Mouse (Mus musculus) hindbrain, embryonic 16.5 days (tissue): ENCODE measurements at regions not wholly inside any gene's neighbourhood (a gene's known extent, or its start where the extent isn't known, plus 50 kb on each side); places are given as distances from the start of the nearest gene placed in this dataset.

ENCODE experiments used
- ATAC-seq: fragments of 200-750 bp; cut with Nextera tagmentation; 2 replicates; pipeline ENCODE4 v1.8.0; 2017; ENCODE audit warnings: moderate TSS enrichment, moderate library complexity
- H3K27ac ChIP-seq: fragments of 300-500 bp; sonication (generic); 2 replicates; pipeline ENCODE4 v1.5.1; 2014; ENCODE audit warnings: low read depth, mild to moderate bottlenecking, control low read depth, low read length, moderate library complexity
- H3K27me3 ChIP-seq: fragments of 300-500 bp; sonication (generic); replicated peaks from 2 replicates; pipeline ENCODE4 v1.6.1; 2014; ENCODE audit warnings: low read length; ENCODE audit not compliant: control insufficient read depth, insufficient read depth
- H3K36me3 ChIP-seq: fragments of 300-500 bp; sonication (generic); 2 replicates; pipeline ENCODE4 v1.6.1; 2014; ENCODE audit warnings: mild to moderate bottlenecking, low read length, moderate library complexity, mixed read lengths; ENCODE audit not compliant: control insufficient read depth, insufficient read depth
- H3K4me1 ChIP-seq: fragments of 300-500 bp; sonication (generic); 2 replicates; pipeline ENCODE4 v1.6.1; 2014; ENCODE audit warnings: low read depth, low read length; ENCODE audit not compliant: control insufficient read depth, insufficient read depth
- H3K4me2 ChIP-seq: fragments of 300-500 bp; sonication (generic); 2 replicates; pipeline ENCODE4 v1.6.1; 2014; ENCODE audit warnings: mild to moderate bottlenecking, low read length, control low read depth, moderate library complexity
- H3K4me3 ChIP-seq: fragments of 300-500 bp; sonication (generic); 2 replicates; pipeline ENCODE4 v1.5.1; 2014; ENCODE audit warnings: mild to moderate bottlenecking, low read length, control low read depth, moderate library complexity
- H3K9ac ChIP-seq: fragments of 300-500 bp; sonication (generic); 2 replicates; pipeline ENCODE4 v1.6.1; 2014; ENCODE audit warnings: low read depth, mild to moderate bottlenecking, control low read depth, low read length, moderate library complexity
- H3K9me3 ChIP-seq: fragments of 300-500 bp; sonication (generic); 2 replicates; pipeline ENCODE4 v1.6.1; 2014; ENCODE audit warnings: mild to moderate bottlenecking, low read length, moderate library complexity; ENCODE audit not compliant: control insufficient read depth
- WGBS: fragments of 180-500 bp; shearing (Covaris S2); extraction: QIAGEN DNeasy Blood & Tissue Kit; methylation state at CpG from one replicate; pipeline ENCODE4 v1.1.7; 2014; 5-methylcytosine and 5-hydroxymethylcytosine counted together

DNA sequence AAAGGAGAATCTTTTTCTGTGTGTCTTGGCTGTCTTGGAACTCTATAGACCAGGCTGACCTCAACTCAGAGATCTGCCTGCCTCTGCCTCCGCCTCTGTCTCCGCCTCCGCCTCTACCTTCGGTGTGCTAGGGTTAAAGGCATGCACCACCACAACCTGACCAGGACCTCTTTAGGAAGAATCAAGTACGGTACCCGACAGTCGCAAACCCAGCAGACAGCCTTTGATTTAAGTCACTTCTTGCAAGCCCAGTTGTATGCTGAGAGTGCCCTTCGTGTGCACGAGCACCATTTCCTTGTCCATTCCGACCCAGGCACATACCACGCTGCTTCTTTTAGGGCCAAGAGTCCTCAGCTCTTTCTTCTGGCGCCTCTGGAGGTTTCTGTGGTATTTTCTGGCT is 105.0 kb upstream of the Six3 start:
- Histone ChIP-seq H3K4me3 (no peak overlapping the region), H3K9ac (no peak overlapping the region), H3K27ac (no peak overlapping the region), H3K27me3 (no peaks in the 10 kb centered on the region), H3K9me3 (no peaks in the 10 kb centered on the region), H3K4me1 (no peaks in the 10 kb centered on the region), H3K36me3 (no peaks in the 10 kb centered on the region), H3K4me2 (no peak overlapping the region)
- ATAC-seq: no peak
- 88% methylated on average over 12 of the region's 12 CpGs for WGBS

DNA sequence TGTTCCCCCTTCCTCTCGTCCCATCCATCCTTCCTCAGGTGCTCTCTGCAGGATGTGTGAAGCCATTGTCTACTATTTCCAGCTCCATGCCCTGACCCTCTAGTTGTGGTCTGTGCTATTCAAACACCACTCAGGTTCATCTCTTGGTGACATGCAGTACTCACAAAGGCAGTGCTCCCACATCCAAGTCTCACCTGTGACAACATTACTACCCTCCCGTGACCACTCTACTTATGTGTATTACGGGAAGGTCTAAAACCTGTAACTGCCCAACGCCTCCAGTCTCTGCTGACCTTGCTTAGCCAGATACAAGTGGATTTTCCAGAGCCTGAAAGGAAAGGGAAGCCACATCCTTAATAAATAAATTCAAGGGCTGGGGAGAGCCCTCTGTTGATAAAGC is 100.4 kb upstream of the Six3 start:
- no peak for ATAC-seq
- 93% methylated on average over 4 of the region's 4 CpGs for WGBS
- Histone ChIP-seq H3K27me3 (no peaks in the 10 kb centered on the region), H3K27ac (no peak overlapping the region), H3K9me3 (no peaks in the 10 kb centered on the region), H3K4me2 (no peak overlapping the region), H3K36me3 (no peaks in the 10 kb centered on the region), H3K4me3 (no peak overlapping the region), H3K4me1 (no peaks in the 10 kb centered on the region), H3K9ac (no peak overlapping the region)

DNA sequence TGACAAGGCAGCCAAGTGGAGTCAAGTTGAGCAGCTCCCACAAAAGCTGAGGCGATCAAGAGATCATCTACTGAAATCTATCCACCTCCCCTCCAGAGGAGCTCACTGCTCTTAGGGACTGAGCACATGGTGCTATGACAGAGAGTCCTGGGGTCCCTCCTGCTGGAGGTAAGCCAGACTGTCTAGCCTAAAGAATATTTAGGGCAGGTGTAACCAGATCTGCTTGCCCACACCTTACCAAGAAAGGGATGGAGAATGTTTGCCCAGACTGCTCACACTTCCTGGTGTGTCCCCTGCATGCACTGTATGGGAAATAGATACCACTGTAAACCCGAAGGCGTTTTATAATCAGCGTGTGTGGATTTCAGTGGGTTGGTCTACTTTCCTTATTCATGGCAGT is 99.5 kb upstream of the Six3 start:
- H3K9ac ChIP-seq: no peak overlapping the region
- H3K9me3 ChIP-seq: no peaks in the 10 kb centered on the region
- no peaks in the 10 kb centered on the region for H3K36me3 ChIP-seq
- H3K27me3 ChIP-seq: no peaks in the 10 kb centered on the region
- 86% methylated on average over 4 of the region's 4 CpGs for WGBS
- H3K4me1 ChIP-seq: no peaks in the 10 kb centered on the region
- H3K27ac ChIP-seq: no peak overlapping the region
- no peak overlapping the region for H3K4me3 ChIP-seq
- H3K4me2 ChIP-seq: no peak overlapping the region
- ATAC-seq: no peak

DNA sequence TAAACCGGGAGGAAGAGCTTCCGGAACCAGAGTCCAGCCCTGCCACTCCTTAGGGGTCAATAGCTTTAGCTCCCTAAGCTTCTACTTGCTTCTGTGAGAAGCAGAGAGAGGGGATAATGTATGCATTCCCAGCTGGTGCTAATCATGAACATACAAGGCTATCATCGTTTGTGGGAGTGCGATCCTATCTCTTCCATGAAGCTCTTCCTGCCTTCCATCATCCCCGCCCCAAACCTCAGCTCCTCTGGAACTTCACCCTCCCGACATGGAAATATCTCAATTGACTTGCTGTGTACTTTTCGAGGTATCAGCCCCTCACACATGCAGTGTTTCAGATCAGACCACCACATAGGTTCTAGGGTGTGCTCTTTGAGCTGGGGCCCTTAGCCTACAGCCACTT is 99.0 kb upstream of the Six3 start:
- Histone ChIP-seq H3K27ac (no peak overlapping the region), H3K4me2 (no peak overlapping the region), H3K4me3 (no peak overlapping the region), H3K36me3 (no peaks in the 10 kb centered on the region), H3K27me3 (no peaks in the 10 kb centered on the region), H3K9me3 (no peaks in the 10 kb centered on the region), H3K9ac (no peak overlapping the region), H3K4me1 (no peaks in the 10 kb centered on the region)
- WGBS: 84% methylated on average over 7 of the region's 7 CpGs
- ATAC-seq: no peak

DNA sequence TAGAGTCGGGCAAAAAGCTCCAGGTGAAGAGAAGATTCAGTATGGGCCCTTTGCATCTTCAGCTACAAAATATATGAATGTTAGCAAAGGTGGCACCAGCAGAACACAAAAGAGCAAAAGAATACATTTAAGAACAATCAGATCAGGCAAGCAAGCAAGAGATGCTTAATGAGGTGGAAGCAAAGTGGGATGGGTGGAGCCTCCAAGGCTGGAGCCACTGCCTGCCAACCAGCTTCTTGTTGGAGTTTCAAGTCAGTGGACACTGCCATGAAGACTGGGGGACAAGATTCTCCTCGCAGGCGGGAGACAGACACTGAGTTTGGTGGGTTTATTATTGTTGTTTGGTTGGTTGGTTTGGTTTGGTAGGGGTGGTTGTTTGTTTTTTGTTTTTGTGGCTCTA is 96.1 kb upstream of the Six3 start:
- no peaks in the 10 kb centered on the region for H3K4me1 ChIP-seq
- H3K4me3 ChIP-seq: no peak overlapping the region
- ATAC-seq: no peak
- H3K4me2 ChIP-seq: no peak overlapping the region
- no peak overlapping the region for H3K27ac ChIP-seq
- no peaks in the 10 kb centered on the region for H3K36me3 ChIP-seq
- no peak overlapping the region for H3K9ac ChIP-seq
- H3K27me3 ChIP-seq: no peaks in the 10 kb centered on the region
- H3K9me3 ChIP-seq: no peaks in the 10 kb centered on the region
- 67% methylated on average over 3 of the region's 3 CpGs for WGBS

DNA sequence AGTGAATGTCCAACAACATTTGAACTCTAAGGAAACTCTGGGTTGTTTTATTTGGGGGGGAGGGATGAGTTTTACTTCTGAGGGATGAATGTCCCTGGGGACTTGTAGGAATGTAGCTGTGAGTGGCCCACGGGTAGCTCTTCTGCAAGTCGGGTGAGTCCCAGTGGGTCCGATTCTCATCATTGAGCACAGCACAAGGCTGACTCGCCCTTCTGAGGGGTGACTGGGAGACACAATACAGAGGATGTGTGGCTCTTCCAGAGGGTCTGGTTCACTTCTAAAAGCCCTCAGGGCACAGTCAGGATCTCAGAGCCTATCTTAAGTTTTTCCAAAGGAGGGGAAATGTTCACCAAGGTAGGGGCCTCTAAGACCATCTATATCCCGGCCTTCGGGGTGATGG is 94.9 kb upstream of the Six3 start:
- H3K9ac ChIP-seq: no peak overlapping the region
- no peak for ATAC-seq
- H3K36me3 ChIP-seq: no peaks in the 10 kb centered on the region
- no peak overlapping the region for H3K4me2 ChIP-seq
- H3K4me1 ChIP-seq: no peaks in the 10 kb centered on the region
- no peaks in the 10 kb centered on the region for H3K27me3 ChIP-seq
- no peaks in the 10 kb centered on the region for H3K9me3 ChIP-seq
- H3K27ac ChIP-seq: no peak overlapping the region
- 90% methylated on average over 6 of the region's 6 CpGs for WGBS
- H3K4me3 ChIP-seq: no peak overlapping the region

DNA sequence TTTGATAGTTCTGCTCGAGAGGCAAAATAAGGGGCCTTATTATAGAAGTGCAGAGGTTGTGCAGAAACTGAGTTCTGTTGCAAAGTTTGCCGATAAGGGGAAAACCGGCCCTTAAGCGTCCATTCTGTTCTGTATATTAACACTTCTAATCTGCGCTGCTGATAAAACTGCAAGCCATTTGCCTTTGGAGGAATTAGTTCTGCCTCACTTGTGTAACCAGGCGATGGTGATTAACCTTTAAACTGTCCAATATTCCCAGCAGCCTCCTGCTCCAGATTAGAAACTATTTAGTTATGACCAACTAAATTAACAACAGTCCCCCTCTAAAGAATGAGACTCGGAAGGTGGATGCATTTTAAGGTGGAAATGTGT is 86.1 kb upstream of the Six3 start:
- no peak for ATAC-seq

DNA sequence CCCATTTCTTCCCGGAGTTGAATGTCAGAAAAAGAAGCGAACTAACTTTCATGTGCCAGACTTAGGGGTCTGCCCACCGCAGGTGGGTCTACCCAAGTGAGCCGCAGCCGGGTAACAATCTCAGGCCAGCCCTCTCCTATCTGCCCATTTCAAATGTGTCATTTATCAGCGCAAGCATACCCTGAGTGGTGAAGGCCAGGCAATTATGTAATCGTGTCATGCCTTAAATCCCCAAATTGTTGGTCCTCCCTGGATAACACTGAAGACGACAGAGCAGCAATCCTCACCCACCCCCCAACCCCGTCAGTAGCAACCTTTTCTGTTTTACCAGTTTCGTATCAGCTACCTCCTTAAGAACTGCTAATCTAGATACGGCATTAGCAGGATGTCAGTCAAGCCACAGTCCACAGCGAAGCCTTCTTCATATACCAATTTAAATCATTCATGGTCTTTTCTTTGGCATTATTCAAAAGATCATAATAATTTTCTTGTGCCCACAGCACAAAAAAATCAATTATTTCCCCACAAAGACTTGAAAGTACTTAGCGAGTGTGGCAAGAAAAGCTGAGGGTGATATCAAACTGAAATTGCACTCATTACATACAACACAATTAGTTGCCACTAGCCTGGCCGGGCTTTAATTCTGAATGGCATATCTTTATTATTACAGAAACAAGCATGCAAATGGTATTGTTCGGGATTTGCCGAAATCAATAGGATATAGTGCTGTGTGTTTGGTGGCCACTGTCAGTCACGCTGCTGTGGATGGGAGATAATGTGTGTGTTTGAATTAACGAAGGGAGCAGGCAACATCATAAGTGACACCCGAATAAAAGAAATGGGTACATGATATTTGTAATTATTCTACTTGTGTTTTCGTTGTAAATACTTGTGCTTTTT is 85.1 kb upstream of the Six3 start:
- H3K27me3 ChIP-seq: no peaks in the 10 kb centered on the region
- H3K9me3 ChIP-seq: no peaks in the 10 kb centered on the region
- H3K9ac ChIP-seq: no peak overlapping the region
- H3K36me3 ChIP-seq: no peaks in the 10 kb centered on the region
- no peak overlapping the region for H3K27ac ChIP-seq
- H3K4me3 ChIP-seq: no peak overlapping the region
- ATAC-seq: no peak
- no peak overlapping the region for H3K4me2 ChIP-seq
- 52% methylated on average over 20 of the region's 20 CpGs for WGBS
- no peaks in the 10 kb centered on the region for H3K4me1 ChIP-seq

More for the DNA sequence above, 86.1 kb upstream of the Six3 start:
- H3K4me1 ChIP-seq: no peaks in the 10 kb centered on the region
- H3K9ac ChIP-seq: no peak overlapping the region
- no peak overlapping the region for H3K4me2 ChIP-seq
- no peak overlapping the region for H3K27ac ChIP-seq
- H3K4me3 ChIP-seq: no peak overlapping the region
- no peaks in the 10 kb centered on the region for H3K9me3 ChIP-seq
- 63% methylated on average over 7 of the region's 7 CpGs for WGBS
- H3K36me3 ChIP-seq: no peaks in the 10 kb centered on the region
- H3K27me3 ChIP-seq: no peaks in the 10 kb centered on the region

DNA sequence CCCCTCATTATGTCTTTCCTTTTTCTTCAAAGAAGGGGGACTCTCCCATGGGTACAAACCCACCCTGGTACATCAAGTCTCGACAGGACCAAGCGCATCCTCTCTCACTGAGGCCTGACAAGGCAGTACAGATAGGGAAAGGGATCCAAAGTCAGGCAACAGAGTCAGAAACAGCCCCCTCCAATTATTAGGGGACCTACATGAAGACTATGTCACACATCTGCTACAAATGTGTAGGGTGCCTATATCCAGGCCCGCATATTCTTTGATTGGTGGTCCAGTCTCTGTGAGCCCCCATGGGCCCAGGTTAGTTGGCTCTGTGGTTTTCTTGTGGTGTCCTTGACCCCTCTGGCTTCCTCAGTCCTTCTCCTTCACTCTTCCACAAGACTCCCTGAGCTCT is 77.1 kb upstream of the Six3 start:
- no peaks in the 10 kb centered on the region for H3K36me3 ChIP-seq
- WGBS: 91% methylated on average over 3 of the region's 3 CpGs
- H3K27me3 ChIP-seq: 0 out of 2 replicates have a peak, but pooled peaks cover 3% of the 10 kb centered on the region
- H3K9me3 ChIP-seq: no peaks in the 10 kb centered on the region
- no peak overlapping the region for H3K9ac ChIP-seq
- ATAC-seq: no peak
- no peak overlapping the region for H3K4me3 ChIP-seq
- H3K27ac ChIP-seq: no peak overlapping the region
- H3K4me1 ChIP-seq: no peaks in the 10 kb centered on the region
- no peak overlapping the region for H3K4me2 ChIP-seq
